In the genomic region with DNA sequence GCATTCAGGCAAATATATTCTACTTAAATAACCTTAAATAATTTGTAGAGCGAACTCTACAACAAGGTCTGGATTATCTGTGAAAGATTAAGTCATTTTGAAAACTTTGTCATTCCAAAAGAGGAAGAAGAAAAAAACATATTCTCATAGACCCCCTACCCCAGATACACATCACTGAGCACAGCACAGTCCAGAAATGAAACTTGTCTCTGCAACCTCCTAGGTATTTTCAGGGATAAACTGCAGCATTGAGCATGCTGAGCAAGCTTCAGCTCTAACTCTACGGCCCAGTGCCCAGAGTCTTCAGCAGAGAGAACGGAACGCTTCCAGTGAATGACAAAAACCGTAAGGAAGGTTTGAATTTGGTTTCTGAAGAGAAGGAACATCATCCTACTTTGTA, we compare ENCODE assay signal across 18 mouse cellular contexts. TPM values are rescaled to one million over a fixed set of nuclear protein-coding genes. Genes with fewer than 3 reads are reported as not detected.
"Had no signal": no experiment of that assay in that cellular context is flagged by ENCODE, and none has a peak within 500 bp of the region (broad histone marks: within the 10 kb centered on the region; RNA-seq: fewer than 3 reads in every experiment).

No protein-coding gene starts in this region.

- H3K27me3 ChIP-seq: limb, embryonic 12.5 days; limb, embryonic 15.5 days had no signal

- DNase-seq: kidney, adult 18-20 months; kidney, adult 9 months; kidney, postnatal 14 days; kidney, postnatal 4 days; layer of hippocampus, adult 9-11 months; left cerebral cortex, postnatal 4 days; liver, postnatal 0 days; lung, embryonic 14.5 days; thymus, adult 18-20 months; thymus, postnatal 36 days had no signal

- H3K27ac ChIP-seq: left cerebral cortex, adult 2 months; limb, embryonic 12.5 days; limb, embryonic 15.5 days; liver, embryonic 14.5 days; macrophage had no signal

- H3K4me2 ChIP-seq: limb, embryonic 12.5 days; limb, embryonic 15.5 days; liver, embryonic 11.5 days; lung, embryonic 14.5 days had no signal

- H3K9me3 ChIP-seq: limb, embryonic 12.5 days; limb, embryonic 15.5 days had no signal

- H3K4me1 ChIP-seq: limb, embryonic 12.5 days; limb, embryonic 15.5 days had no signal

- H3K4me3 ChIP-seq: left cerebral cortex, adult 2 months; limb, embryonic 12.5 days; limb, embryonic 15.5 days had no signal

- H3K9ac ChIP-seq: limb, embryonic 12.5 days; limb, embryonic 15.5 days; liver, embryonic 14.5 days; liver, postnatal 0 days; lung, embryonic 14.5 days had no signal

- ATAC-seq: liver, postnatal 0 days; lung, postnatal 0 days had no signal

RNA-seq across cellular contexts. Expression of a gene that starts 8.4 kb away (rescaled TPM):
- polyA plus RNA-seq: liver, embryonic 14.5 days; small intestine, adult 2 months had no signal
